Mouse (Mus musculus): ENCODE measurements around the gene Tifa. TPM values are rescaled to one million over a fixed set of nuclear protein-coding genes. Genes with fewer than 3 reads are reported as not detected.
A peak's percentile ranks its signal among the peaks of the same experiment; 100 is the strongest.

Tifa gene
- polyA plus RNA-seq, 1 experiment from 2014 or later, result 2.0 TPM

GRCm38 (mm10) chr3:127863571-127863970 is 74.0 kb downstream of the Tifa start:
- Histone ChIP-seq H3K27me3 (ENCODE audit: insufficient read depth, poor library complexity, severe bottlenecking) (peaks cover 11% of the 10 kb centered on the region; the same call in 1 of the 2 replicates), H3K27ac (no peak overlapping the region), H3K9me3 (no peaks in the 10 kb centered on the region), H3K4me1 (peaks cover 8% of the 10 kb centered on the region; the same call in 1 of the 2 replicates), H3K36me3 (no peaks in the 10 kb centered on the region), H3K4me3 (no peak overlapping the region)
- 76% methylated on average over 3 of the region's 3 CpGs for WGBS
- DNase-seq (ENCODE audit: low spot score), result no peak

DNA sequence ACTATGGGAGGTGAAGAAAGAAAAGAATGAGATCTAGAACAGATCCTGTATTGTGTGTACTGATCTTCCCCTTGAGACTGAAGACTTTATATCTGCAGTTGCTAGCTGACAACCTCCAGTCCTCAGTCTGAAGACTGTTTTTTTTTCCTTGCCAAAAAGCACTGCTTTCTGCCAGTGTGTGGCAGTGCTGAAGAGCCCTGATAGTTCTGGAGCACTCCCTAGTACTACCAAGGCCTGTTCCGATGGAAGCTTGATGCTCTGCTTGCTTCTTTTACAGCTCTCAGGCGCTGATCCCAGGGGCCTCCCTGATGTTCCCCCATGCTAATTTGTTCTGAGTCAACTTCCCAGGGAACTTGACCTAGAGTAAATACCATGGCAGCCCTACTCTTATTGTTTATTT is 74.6 kb downstream of the Tifa start:
- Histone ChIP-seq H3K36me3 (no peaks in the 10 kb centered on the region), H3K4me1 (peaks cover 8% of the 10 kb centered on the region; the same call in 1 of the 2 replicates), H3K4me3 (no peak overlapping the region), H3K27ac (no peak overlapping the region), H3K27me3 (ENCODE audit: insufficient read depth, poor library complexity, severe bottlenecking) (peaks cover 11% of the 10 kb centered on the region; the same call in 1 of the 2 replicates), H3K9me3 (no peaks in the 10 kb centered on the region)
- WGBS, result 26% methylated on average over 2 of the region's 2 CpGs
- DNase-seq (ENCODE audit: low spot score), result no peak

- Histone ChIP-seq H3K36me3 (no peaks in the 10 kb centered on the region), H3K9me3 (no peaks in the 10 kb centered on the region), H3K27me3 (ENCODE audit: insufficient read depth, poor library complexity, severe bottlenecking) (no peaks in the 10 kb centered on the region), H3K4me1 (peaks cover 8% of the 10 kb centered on the region; the same call in 1 of the 2 replicates), H3K4me3 (no peak overlapping the region), H3K27ac (no peak overlapping the region)
- 90% methylated on average over 9 of the region's 9 CpGs for WGBS
- DNase-seq (ENCODE audit: low spot score), result no peak
These were observed 78.6 kb downstream of the Tifa start for GRCm38 (mm10) chr3:127868046-127868758.

GRCm38 (mm10) chr3:127868880-127869279 is 79.3 kb downstream of the Tifa start:
- Histone ChIP-seq H3K36me3 (no peaks in the 10 kb centered on the region), H3K9me3 (no peaks in the 10 kb centered on the region), H3K27me3 (ENCODE audit: insufficient read depth, poor library complexity, severe bottlenecking) (no peaks in the 10 kb centered on the region), H3K4me1 (peaks cover 5% of the 10 kb centered on the region; the same call in 1 of the 2 replicates), H3K4me3 (no peak overlapping the region), H3K27ac (no peak overlapping the region)
- 89% methylated on average over 5 of the region's 5 CpGs for WGBS
- no peak for DNase-seq (ENCODE audit: low spot score)

GRCm38 (mm10) chr3:127871575-127871974 is 82.0 kb downstream of the Tifa start:
- H3K4me1 ChIP-seq, result no peaks in the 10 kb centered on the region
- H3K9me3 ChIP-seq, result no peaks in the 10 kb centered on the region
- no peaks in the 10 kb centered on the region for H3K36me3 ChIP-seq
- 60% methylated on average over 9 of the region's 9 CpGs for WGBS
- H3K4me3 ChIP-seq, result no peak overlapping the region
- no peaks in the 10 kb centered on the region for H3K27me3 ChIP-seq (ENCODE audit: insufficient read depth, poor library complexity, severe bottlenecking)
- no peak for DNase-seq (ENCODE audit: low spot score)
- peak overlapping the region; percentile 13; the same call in 1 of the 2 replicates for H3K27ac ChIP-seq

GRCm38 (mm10) chr3:127874254-127874883 is 84.8 kb downstream of the Tifa start:
- Histone ChIP-seq H3K27me3 (ENCODE audit: insufficient read depth, poor library complexity, severe bottlenecking) (no peaks in the 10 kb centered on the region), H3K4me3 (no peak overlapping the region), H3K36me3 (no peaks in the 10 kb centered on the region), H3K9me3 (no peaks in the 10 kb centered on the region), H3K27ac (no peak overlapping the region), H3K4me1 (no peaks in the 10 kb centered on the region)
- DNase-seq (ENCODE audit: low spot score), result no peak
- 58% methylated on average over 4 of the region's 4 CpGs for WGBS

- DNase-seq (ENCODE audit: low spot score), result no peak
- Histone ChIP-seq H3K4me1 (no peaks in the 10 kb centered on the region), H3K27me3 (ENCODE audit: insufficient read depth, poor library complexity, severe bottlenecking) (no peaks in the 10 kb centered on the region), H3K4me3 (no peak overlapping the region), H3K27ac (no peak overlapping the region), H3K36me3 (no peaks in the 10 kb centered on the region), H3K9me3 (no peaks in the 10 kb centered on the region)
- 83% methylated on average over 7 of the region's 7 CpGs for WGBS
These were observed 85.5 kb downstream of the Tifa start for GRCm38 (mm10) chr3:127875059-127875458.

- H3K9me3 ChIP-seq, result no peaks in the 10 kb centered on the region
- no peaks in the 10 kb centered on the region for H3K36me3 ChIP-seq
- DNase-seq (ENCODE audit: low spot score), result no peak
- H3K27ac ChIP-seq, result no peak overlapping the region
- H3K27me3 ChIP-seq (ENCODE audit: insufficient read depth, poor library complexity, severe bottlenecking), result no peaks in the 10 kb centered on the region
- no peak overlapping the region for H3K4me3 ChIP-seq
- no peaks in the 10 kb centered on the region for H3K4me1 ChIP-seq
- WGBS, result 93% methylated on average over 2 of the region's 2 CpGs
These were observed 85.9 kb downstream of the Tifa start for GRCm38 (mm10) chr3:127875509-127875908.

GRCm38 (mm10) chr3:127879968-127880367 is 90.4 kb downstream of the Tifa start:
- Histone ChIP-seq H3K36me3 (no peaks in the 10 kb centered on the region), H3K27ac (no peak overlapping the region), H3K4me1 (peaks cover 9% of the 10 kb centered on the region; the same call in 1 of the 2 replicates), H3K4me3 (no peak overlapping the region), H3K27me3 (ENCODE audit: insufficient read depth, poor library complexity, severe bottlenecking) (no peaks in the 10 kb centered on the region), H3K9me3 (no peaks in the 10 kb centered on the region)
- 85% methylated on average over 3 of the region's 3 CpGs for WGBS
- no peak for DNase-seq (ENCODE audit: low spot score)

DNA sequence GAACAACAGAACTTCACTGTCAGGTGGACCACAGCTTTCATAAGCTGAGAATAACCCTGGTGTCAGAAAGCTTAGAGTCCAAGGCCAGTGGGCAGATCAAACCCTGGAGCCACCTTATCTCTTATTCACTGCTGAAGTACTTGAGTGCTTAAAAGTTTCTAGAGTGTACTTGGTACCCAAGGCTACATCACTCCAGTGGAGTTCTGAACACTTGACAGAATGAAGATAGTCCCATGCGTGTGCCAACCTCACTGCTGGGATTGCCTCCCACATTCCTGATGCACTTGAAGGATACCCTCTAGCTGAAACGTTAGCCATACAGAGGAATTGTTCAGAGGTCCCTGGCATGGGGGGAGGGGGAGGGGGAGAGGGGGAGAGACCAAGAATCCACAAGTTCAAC is 92.1 kb downstream of the Tifa start:
- Histone ChIP-seq H3K36me3 (no peaks in the 10 kb centered on the region), H3K27ac (no peak overlapping the region), H3K9me3 (no peaks in the 10 kb centered on the region), H3K27me3 (ENCODE audit: insufficient read depth, poor library complexity, severe bottlenecking) (no peaks in the 10 kb centered on the region), H3K4me3 (no peak overlapping the region), H3K4me1 (peaks cover 9% of the 10 kb centered on the region; the same call in 1 of the 2 replicates)
- WGBS, result 26% methylated on average over 2 of the region's 2 CpGs
- DNase-seq (ENCODE audit: low spot score), result no peak

Other genes with a start within 250 kb of the Tifa start
- 56.6 and 57.3 TPM in 2 replicates for gene Larp7, start 236.5 kb upstream of the Tifa start, polyA plus RNA-seq (2016; fragmentation: Nextera tagmentation; extraction: Ambion mirVana)
- gene Zgrf1, start 236.3 kb upstream of the Tifa start, polyA plus RNA-seq (2016; fragmentation: Nextera tagmentation; extraction: Ambion mirVana), result 13.4 and 14.0 TPM in 2 replicates
- gene Neurog2, start 156.7 kb upstream of the Tifa start, polyA plus RNA-seq (2016; fragmentation: Nextera tagmentation; extraction: Ambion mirVana), result 0.25 and 0.26 TPM in 2 replicates
- gene Alpk1, start 9.3 kb upstream of the Tifa start, polyA plus RNA-seq (2016; fragmentation: Nextera tagmentation; extraction: Ambion mirVana), result 0.92 and 1.0 TPM in 2 replicates
- 38.2 and 58.5 TPM in 2 replicates for gene Ap1ar, start 47.7 kb downstream of the Tifa start, polyA plus RNA-seq (2016; fragmentation: Nextera tagmentation; extraction: Ambion mirVana)
- 7.5 and 7.7 TPM in 2 replicates for gene Fam241a, start 106.5 kb downstream of the Tifa start, polyA plus RNA-seq (2016; fragmentation: Nextera tagmentation; extraction: Ambion mirVana)